Comparison of ENCODE assay signal across 14 mouse cellular contexts in genomic region chr10:101015416-101015815, GRCm38 (mm10).
"Had no signal": no experiment of that assay in that cellular context is flagged by ENCODE, and none has a peak within 500 bp of the region (broad histone marks: within the 10 kb centered on the region; RNA-seq: fewer than 3 reads in every experiment).

No protein-coding gene starts in this region.

- H3K27me3 ChIP-seq: liver, embryonic 13.5 days had no signal

- H3K9ac ChIP-seq: liver, embryonic 13.5 days had no signal

- DNase-seq: kidney, adult 9 months; kidney, postnatal 14 days; kidney, postnatal 4 days; liver, embryonic 13.5 days; lung, adult 2 months; lung, postnatal 14 days; lung, postnatal 4 days; midbrain, embryonic 14.5 days; right cerebral cortex, postnatal 4 days; thymus, adult 2 months; thymus, postnatal 14 days; thymus, postnatal 4 days had no signal

- H3K4me3 ChIP-seq: liver, embryonic 13.5 days had no signal

- H3K27ac ChIP-seq: liver, embryonic 13.5 days; stomach, postnatal 0 days had no signal

- H3K9me3 ChIP-seq: liver, embryonic 13.5 days had no signal

- H3K4me2 ChIP-seq: liver, embryonic 13.5 days; midbrain, embryonic 11.5 days had no signal

- H3K36me3 ChIP-seq: liver, embryonic 13.5 days had no signal

- H3K4me1 ChIP-seq: liver, embryonic 13.5 days had no signal
